Mouse (Mus musculus) forebrain, embryonic 11.5 days (tissue): Measurements from ENCODE around the gene Gm26602. TPM values are rescaled to one million over a fixed set of nuclear protein-coding genes. Genes with fewer than 3 reads are reported as not detected.

Experiments used
- microRNA-seq: library from miRNA; unstranded; fragments of <30 nt; microRNA quantifications from one replicate; pipeline ENCODE4, GENCODE M21; 2016; ENCODE audit not compliant: insufficient number of aligned reads
- polyA plus RNA-seq: library from polyadenylated mRNA; unstranded; fragments of >200 nt; fragmentation: Nextera tagmentation; extraction: Ambion mirVana; gene quantifications from 2 replicates; pipeline ENCODE4 v1.2.1, GENCODE M21; 2014

Gm26602 gene
- polyA plus RNA-seq, 1 experiment from 2014 or later = 14.8 TPM

Small RNA genes lying within 50 kb of the gene (microRNA-seq; reads per million reads assigned to microRNA genes)
- gene Mir6910 = not detected

Other genes starting within 250 kb of the Gm26602 start
- gene Madcam1, start 246.3 kb upstream of the Gm26602 start, polyA plus RNA-seq = 0.59 and 0.83 TPM in 2 replicates
- 59.7 and 65.2 TPM in 2 replicates for gene Tpgs1, start 241.5 kb upstream of the Gm26602 start, polyA plus RNA-seq
- 180 and 185 TPM in 2 replicates for gene Cdc34, start 228.7 kb upstream of the Gm26602 start, polyA plus RNA-seq
- gene Gzmm, start 221.8 kb upstream of the Gm26602 start, polyA plus RNA-seq = 0.81 and 0.92 TPM in 2 replicates
- 551 and 582 TPM in 2 replicates for gene Bsg, start 206.4 kb upstream of the Gm26602 start, polyA plus RNA-seq
- 0.15 and 0.40 TPM in 2 replicates for gene Hcn2, start 194.2 kb upstream of the Gm26602 start, polyA plus RNA-seq
- gene Polrmt, start 164.3 kb upstream of the Gm26602 start, polyA plus RNA-seq = 41.1 and 44.8 TPM in 2 replicates
- 0.36 and 0.40 TPM in 2 replicates for gene Fgf22, start 155.8 kb upstream of the Gm26602 start, polyA plus RNA-seq
- gene Rnf126, start 143.9 kb upstream of the Gm26602 start, polyA plus RNA-seq = 118 TPM in 2 replicates
- gene Fstl3, start 133.6 kb upstream of the Gm26602 start, polyA plus RNA-seq = 0.41 and 1.0 TPM in 2 replicates
- not detected in 2 replicates for gene Prss57, start 119.9 kb upstream of the Gm26602 start, polyA plus RNA-seq
- gene Palm, start 117.3 kb upstream of the Gm26602 start, polyA plus RNA-seq = 140 and 157 TPM in 2 replicates
- gene Misp, start 89.9 kb upstream of the Gm26602 start, polyA plus RNA-seq = 0.39 and 0.99 TPM in 2 replicates
- 261 and 295 TPM in 2 replicates for gene Ptbp1, start 56.4 kb upstream of the Gm26602 start, polyA plus RNA-seq
- 13.0 and 13.3 TPM in 2 replicates for gene Prtn3, start 36.4 kb upstream of the Gm26602 start, polyA plus RNA-seq
- gene Plppr3, start 36.2 kb upstream of the Gm26602 start, polyA plus RNA-seq = 131 and 146 TPM in 2 replicates
- not detected in 2 replicates for gene Elane, start 24.6 kb upstream of the Gm26602 start, polyA plus RNA-seq
- gene Cfd, start 20.0 kb upstream of the Gm26602 start, polyA plus RNA-seq = not detected in 2 replicates
- 60.4 and 60.6 TPM in 2 replicates for gene Med16, start 1.9 kb upstream of the Gm26602 start, polyA plus RNA-seq
- gene Kiss1r, start 6.1 kb downstream of the Gm26602 start, polyA plus RNA-seq = 0.55 and 1.0 TPM in 2 replicates
- 135 and 145 TPM in 2 replicates for gene R3hdm4, start 10.4 kb downstream of the Gm26602 start, polyA plus RNA-seq
- 5.4 and 6.6 TPM in 2 replicates for gene Arid3a, start 16.2 kb downstream of the Gm26602 start, polyA plus RNA-seq
- 111 and 112 TPM in 2 replicates for gene Wdr18, start 49.3 kb downstream of the Gm26602 start, polyA plus RNA-seq
- gene Grin3b, start 59.9 kb downstream of the Gm26602 start, polyA plus RNA-seq = 0.29 and 0.33 TPM in 2 replicates
- 17.8 and 18.6 TPM in 2 replicates for gene Tmem259, start 73.5 kb downstream of the Gm26602 start, polyA plus RNA-seq
- 160 and 182 TPM in 2 replicates for gene Cnn2, start 77.7 kb downstream of the Gm26602 start, polyA plus RNA-seq
- 3.4 and 3.9 TPM in 2 replicates for gene Abca7, start 85.6 kb downstream of the Gm26602 start, polyA plus RNA-seq
- 4.6 and 4.9 TPM in 2 replicates for gene Arhgap45, start 105.8 kb downstream of the Gm26602 start, polyA plus RNA-seq
- gene Polr2e, start 128.9 kb downstream of the Gm26602 start, polyA plus RNA-seq = 217 and 243 TPM in 2 replicates
- 506 and 516 TPM in 2 replicates for gene Gpx4, start 136.3 kb downstream of the Gm26602 start, polyA plus RNA-seq
- 12.5 and 13.6 TPM in 2 replicates for gene Sbno2, start 194.7 kb downstream of the Gm26602 start, polyA plus RNA-seq
- gene Stk11, start 204.9 kb downstream of the Gm26602 start, polyA plus RNA-seq = 26.5 and 31.6 TPM in 2 replicates
- gene Atp5d, start 227.8 kb downstream of the Gm26602 start, polyA plus RNA-seq = 401 and 414 TPM in 2 replicates
- 10.4 and 15.0 TPM in 2 replicates for gene Cbarp, start 230.0 kb downstream of the Gm26602 start, polyA plus RNA-seq
- 58.3 and 66.4 TPM in 2 replicates for gene Midn, start 237.4 kb downstream of the Gm26602 start, polyA plus RNA-seq